Mouse (Mus musculus) heart, embryonic 13.5 days (tissue): ENCODE measurements at regions not wholly inside any gene's neighbourhood (a gene's known extent, or its start where the extent isn't known, plus 50 kb on each side); places are given as distances from the start of the nearest gene placed in this dataset.

Source experiments
- ATAC-seq: fragments of 200-750 bp; cut with Nextera tagmentation; 2 replicates; pipeline ENCODE4 v1.8.0; 2017; ENCODE audit warnings: moderate TSS enrichment; ENCODE audit not compliant: insufficient number of reproducible peaks, low FRiP score, low TSS enrichment; ENCODE audit errors: extremely low read depth
- H3K27ac ChIP-seq: fragments of 300-500 bp; sonication (generic); replicated peaks from 2 replicates; pipeline ENCODE4 v1.5.1; 2015; ENCODE audit warnings: moderate library complexity, mild to moderate bottlenecking, inconsistent platforms
- H3K27me3 ChIP-seq: fragments of 300-500 bp; sonication (generic); replicated peaks from 2 replicates; pipeline ENCODE4 v1.6.1; 2015; ENCODE audit warnings: mild to moderate bottlenecking, inconsistent platforms
- H3K36me3 ChIP-seq: fragments of 300-500 bp; sonication (generic); 2 replicates; pipeline ENCODE4 v1.6.1; 2015; ENCODE audit warnings: mild to moderate bottlenecking, inconsistent platforms
- H3K4me1 ChIP-seq: fragments of 300-500 bp; sonication (generic); 2 replicates; pipeline ENCODE4 v1.6.1; 2015; ENCODE audit warnings: inconsistent platforms
- H3K4me2 ChIP-seq: fragments of 300-500 bp; sonication (generic); 2 replicates; pipeline ENCODE4 v1.6.1; 2015; ENCODE audit warnings: inconsistent platforms, mild to moderate bottlenecking, moderate library complexity
- H3K4me3 ChIP-seq: fragments of 300-500 bp; sonication (generic); 2 replicates; pipeline ENCODE4 v1.5.1; 2015; ENCODE audit warnings: moderate library complexity, mild to moderate bottlenecking, inconsistent platforms
- H3K9ac ChIP-seq: fragments of 300-500 bp; sonication (generic); 2 replicates; pipeline ENCODE4 v1.6.1; 2015; ENCODE audit warnings: inconsistent platforms, mild to moderate bottlenecking, moderate library complexity
- H3K9me3 ChIP-seq: fragments of 300-500 bp; sonication (generic); 2 replicates; pipeline ENCODE4 v1.6.1; 2016; ENCODE audit warnings: inconsistent platforms
- WGBS: fragments of 180-500 bp; shearing (Covaris S2); methylation state at CpG from one replicate; pipeline ENCODE4 v1.1.7; 2015; ENCODE audit warnings: mixed read lengths; 5-methylcytosine and 5-hydroxymethylcytosine counted together

- Histone ChIP-seq H3K9ac (no peak overlapping the region), H3K27me3 (no peaks in the 10 kb centered on the region), H3K4me2 (peak overlapping the region; percentile 4; the same call in 1 of the 2 replicates), H3K36me3 (no peaks in the 10 kb centered on the region), H3K4me3 (no peak overlapping the region), H3K27ac (0 out of 2 replicates have a peak overlapping the region, but pooled peaks have one; percentile 20), H3K9me3 (no peaks in the 10 kb centered on the region), H3K4me1 (peaks cover 30% of the 10 kb centered on the region)
- 32% methylated on average over 9 of the region's 9 CpGs for WGBS
- no peak for ATAC-seq
Measured at GRCm38 (mm10) chr2:124718985-124719384, 348.9 kb upstream of the Slc24a5 start.

GRCm38 (mm10) chr2:124719820-124720478 lies 348.0 kb upstream of the Slc24a5 start:
- Histone ChIP-seq H3K4me3 (no peak overlapping the region), H3K4me1 (peaks cover 30% of the 10 kb centered on the region), H3K27ac (peak overlapping the region; percentile 20; the same call in 1 of the 2 replicates), H3K9me3 (no peaks in the 10 kb centered on the region), H3K4me2 (no peak overlapping the region), H3K9ac (no peak overlapping the region), H3K27me3 (0 out of 2 replicates have a peak, but pooled peaks cover 3% of the 10 kb centered on the region), H3K36me3 (no peaks in the 10 kb centered on the region)
- 59% methylated on average over 14 of the region's 14 CpGs for WGBS
- ATAC-seq = no peak

- 0 out of 2 replicates have a peak, but pooled peaks cover 3% of the 10 kb centered on the region for H3K27me3 ChIP-seq
- ATAC-seq = no peak
- no peak overlapping the region; the same call in 1 of the 2 replicates for H3K27ac ChIP-seq
- H3K36me3 ChIP-seq = no peaks in the 10 kb centered on the region
- H3K4me2 ChIP-seq = no peak overlapping the region
- peaks cover 30% of the 10 kb centered on the region for H3K4me1 ChIP-seq
- H3K9ac ChIP-seq = no peak overlapping the region
- no peaks in the 10 kb centered on the region for H3K9me3 ChIP-seq
- 71% methylated on average over 14 of the region's 14 CpGs for WGBS
- H3K4me3 ChIP-seq = no peak overlapping the region
Measured at GRCm38 (mm10) chr2:124720593-124721445, 347.1 kb upstream of the Slc24a5 start.

- no peak overlapping the region for H3K4me2 ChIP-seq
- H3K9ac ChIP-seq = no peak overlapping the region
- H3K4me3 ChIP-seq = no peak overlapping the region
- 0 out of 2 replicates have a peak, but pooled peaks cover 3% of the 10 kb centered on the region for H3K27me3 ChIP-seq
- 74% methylated on average over 4 of the region's 4 CpGs for WGBS
- H3K4me1 ChIP-seq = peaks cover 22% of the 10 kb centered on the region
- H3K36me3 ChIP-seq = no peaks in the 10 kb centered on the region
- no peak for ATAC-seq
- H3K27ac ChIP-seq = no peak overlapping the region
- H3K9me3 ChIP-seq = no peaks in the 10 kb centered on the region
Measured at GRCm38 (mm10) chr2:124724171-124724570, 343.8 kb upstream of the Slc24a5 start.

DNA sequence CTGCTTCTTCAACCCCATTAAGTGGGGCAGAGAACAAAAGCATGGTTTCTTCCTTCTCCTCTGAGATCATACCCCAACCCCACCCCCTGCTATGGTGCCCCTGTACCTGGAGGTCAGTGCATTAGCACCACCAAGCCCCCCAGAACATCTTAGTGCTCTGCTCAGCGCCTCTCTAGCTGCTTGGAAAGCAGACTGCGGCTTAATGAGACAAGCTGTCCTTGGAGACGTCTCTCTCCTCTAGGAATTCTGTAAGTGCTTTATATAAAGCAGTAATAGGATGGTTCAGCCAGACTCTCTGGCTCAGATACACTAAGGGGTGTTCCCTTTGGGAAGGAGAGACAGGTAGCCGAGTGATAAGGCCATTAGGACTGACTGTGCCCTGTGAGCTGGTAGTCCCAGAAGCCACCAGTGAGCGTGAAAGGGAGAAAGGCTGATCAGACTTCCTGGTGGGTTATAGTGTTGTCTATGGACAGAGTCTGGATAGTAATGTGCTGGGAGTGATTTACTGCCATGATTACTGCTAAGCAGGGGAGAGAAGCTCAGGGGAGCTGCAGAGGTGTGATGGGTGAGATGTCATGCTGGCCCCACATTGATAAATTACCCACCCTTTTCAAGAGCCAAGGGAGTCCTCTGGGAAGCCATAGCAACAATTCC lies 343.0 kb upstream of the Slc24a5 start:
- H3K36me3 ChIP-seq = no peaks in the 10 kb centered on the region
- 53% methylated on average over 5 of the region's 5 CpGs for WGBS
- no peak overlapping the region for H3K27ac ChIP-seq
- H3K4me1 ChIP-seq = peaks cover 14% of the 10 kb centered on the region
- H3K4me3 ChIP-seq = no peak overlapping the region
- no peak for ATAC-seq
- no peaks in the 10 kb centered on the region for H3K9me3 ChIP-seq
- H3K4me2 ChIP-seq = no peak overlapping the region
- H3K27me3 ChIP-seq = 0 out of 2 replicates have a peak, but pooled peaks cover 3% of the 10 kb centered on the region
- H3K9ac ChIP-seq = no peak overlapping the region

DNA sequence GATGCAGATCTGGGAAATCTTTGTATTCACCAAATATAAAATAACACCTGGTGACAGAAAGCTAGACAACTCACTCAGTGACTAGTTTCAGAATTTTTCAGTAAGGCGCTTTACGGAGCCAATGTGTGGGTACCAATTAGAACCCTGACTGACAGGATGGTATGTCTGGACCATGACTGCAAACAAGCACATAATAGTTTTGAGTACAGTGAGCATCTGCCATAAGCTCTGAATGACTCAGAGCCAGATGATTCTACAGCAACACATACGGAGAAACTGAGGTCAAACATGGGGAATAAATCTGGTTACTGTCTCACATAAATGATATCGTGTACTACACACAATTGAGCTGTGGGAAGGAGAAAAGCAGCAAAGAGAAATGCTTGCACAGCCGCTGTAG lies 339.9 kb upstream of the Slc24a5 start:
- Histone ChIP-seq H3K4me3 (no peak overlapping the region), H3K4me2 (no peak overlapping the region), H3K4me1 (no peaks in the 10 kb centered on the region), H3K27me3 (0 out of 2 replicates have a peak, but pooled peaks cover 3% of the 10 kb centered on the region), H3K9me3 (no peaks in the 10 kb centered on the region), H3K27ac (no peak overlapping the region), H3K36me3 (no peaks in the 10 kb centered on the region), H3K9ac (no peak overlapping the region)
- ATAC-seq = no peak
- WGBS = 82% methylated on average over 5 of the region's 5 CpGs

DNA sequence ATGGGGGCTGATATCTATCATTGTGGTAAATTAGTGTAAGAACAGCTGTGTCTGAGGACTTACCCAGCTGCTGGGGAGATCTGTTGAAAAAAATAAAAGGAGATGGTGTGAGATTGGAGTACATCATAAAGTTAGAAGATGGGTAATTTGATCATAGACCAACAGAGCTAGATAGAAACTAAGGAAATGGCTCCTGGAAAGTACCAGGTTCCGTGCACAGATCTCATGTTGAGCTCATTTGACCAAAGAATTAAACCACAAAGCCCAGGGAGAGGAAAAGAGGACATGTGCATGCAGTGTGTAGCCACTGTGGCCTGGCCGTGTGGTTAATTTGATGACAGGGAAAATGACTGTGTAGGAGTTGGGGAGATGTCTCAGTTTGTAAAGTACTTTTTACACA lies 335.3 kb upstream of the Slc24a5 start:
- Histone ChIP-seq H3K27ac (no peak overlapping the region), H3K27me3 (no peaks in the 10 kb centered on the region), H3K9ac (no peak overlapping the region), H3K4me2 (no peak overlapping the region), H3K4me3 (no peak overlapping the region), H3K36me3 (no peaks in the 10 kb centered on the region), H3K4me1 (no peaks in the 10 kb centered on the region), H3K9me3 (peaks cover 7% of the 10 kb centered on the region; the same call in 1 of the 2 replicates)
- no peak for ATAC-seq
- 73% methylated on average over 2 of the region's 2 CpGs for WGBS

DNA sequence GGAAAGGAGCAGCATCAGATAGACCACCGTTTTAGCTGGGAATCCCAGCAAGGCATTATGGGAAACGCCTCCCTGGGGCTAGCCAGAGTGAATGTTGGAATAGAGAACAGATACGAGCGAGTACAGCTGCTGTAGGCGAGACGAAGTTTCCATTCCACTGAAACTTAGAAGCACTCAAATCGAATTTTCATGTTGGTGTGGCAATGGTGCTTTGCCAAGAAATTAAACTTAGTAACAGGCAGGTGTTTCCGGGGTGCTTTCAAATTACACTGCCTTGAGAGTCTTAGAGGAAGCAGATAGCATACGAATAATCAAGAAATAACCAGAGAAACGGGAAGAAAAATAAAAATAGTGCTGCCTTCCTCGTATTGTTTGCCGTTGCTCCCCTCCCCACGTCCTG lies 327.1 kb upstream of the Slc24a5 start:
- Histone ChIP-seq H3K36me3 (no peaks in the 10 kb centered on the region), H3K27me3 (no peaks in the 10 kb centered on the region), H3K27ac (peak overlapping the region; percentile 73), H3K9ac (no peak overlapping the region), H3K4me1 (peaks cover 21% of the 10 kb centered on the region), H3K4me2 (no peak overlapping the region), H3K9me3 (no peaks in the 10 kb centered on the region), H3K4me3 (no peak overlapping the region)
- 52% methylated on average over 13 of the region's 13 CpGs for WGBS
- ATAC-seq = no peak

GRCm38 (mm10) chr2:124742964-124743363 lies 325.0 kb upstream of the Slc24a5 start:
- no peak for ATAC-seq

DNA sequence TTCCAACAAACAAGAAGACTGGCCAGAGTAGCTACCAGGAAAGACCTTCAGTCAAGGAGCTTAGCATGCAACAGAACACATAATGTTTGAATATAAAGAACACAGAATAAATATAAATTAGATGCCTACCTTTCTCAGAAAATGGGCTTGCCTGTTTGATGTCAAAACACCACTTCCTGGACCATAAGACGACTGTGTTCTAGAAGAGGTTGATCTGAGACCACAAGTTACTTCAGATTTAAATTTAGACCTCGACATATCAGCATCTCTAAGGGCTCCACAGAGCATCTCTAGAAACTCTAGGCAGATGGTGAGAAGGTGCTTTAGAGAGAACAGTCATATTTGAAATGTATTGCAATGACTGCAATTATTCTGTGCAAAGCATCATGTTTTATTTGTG lies 322.9 kb upstream of the Slc24a5 start:
- Histone ChIP-seq H3K36me3 (no peaks in the 10 kb centered on the region), H3K9me3 (no peaks in the 10 kb centered on the region), H3K27me3 (no peaks in the 10 kb centered on the region), H3K4me2 (no peak overlapping the region), H3K9ac (no peak overlapping the region), H3K4me1 (peaks cover 31% of the 10 kb centered on the region), H3K27ac (no peak overlapping the region), H3K4me3 (no peak overlapping the region)
- WGBS = 66% methylated on average over 2 of the region's 2 CpGs
- no peak for ATAC-seq

More at GRCm38 (mm10) chr2:124742964-124743363, 325.0 kb upstream of the Slc24a5 start:
- no peaks in the 10 kb centered on the region for H3K9me3 ChIP-seq
- no peak overlapping the region for H3K4me3 ChIP-seq
- 56% methylated on average over 2 of the region's 2 CpGs for WGBS
- no peak overlapping the region for H3K4me2 ChIP-seq
- H3K4me1 ChIP-seq = peaks cover 32% of the 10 kb centered on the region
- peak overlapping the region; percentile 51; the same call in 1 of the 2 replicates for H3K27ac ChIP-seq
- H3K27me3 ChIP-seq = no peaks in the 10 kb centered on the region
- H3K9ac ChIP-seq = no peak overlapping the region
- no peaks in the 10 kb centered on the region for H3K36me3 ChIP-seq

DNA sequence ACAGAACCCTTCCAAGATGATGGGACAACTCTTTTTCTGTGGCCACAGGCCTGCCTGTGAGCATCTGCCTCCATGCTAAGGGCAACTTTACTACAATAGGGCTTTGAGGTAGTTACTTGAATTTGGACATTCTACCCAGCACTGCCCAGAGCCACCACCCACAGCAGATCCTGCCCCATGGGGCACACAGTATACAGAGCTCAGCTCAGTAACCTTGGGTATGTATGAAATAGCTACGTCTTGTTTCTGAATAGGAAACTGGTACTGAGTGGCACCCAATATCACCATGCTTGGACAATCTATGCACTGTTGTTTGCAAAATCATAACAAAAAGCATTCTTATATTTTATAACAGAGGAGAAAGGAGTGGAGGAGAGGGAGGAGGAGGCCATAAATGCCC lies 320.8 kb upstream of the Slc24a5 start:
- H3K4me2 ChIP-seq = no peak overlapping the region
- H3K27ac ChIP-seq = peak overlapping the region; percentile 45; the same call in 1 of the 2 replicates
- H3K9me3 ChIP-seq = no peaks in the 10 kb centered on the region
- no peak overlapping the region for H3K9ac ChIP-seq
- no peak for ATAC-seq
- no peaks in the 10 kb centered on the region for H3K36me3 ChIP-seq
- WGBS = 73% methylated on average over 1 of the region's 1 CpGs
- H3K4me1 ChIP-seq = peaks cover 25% of the 10 kb centered on the region
- H3K27me3 ChIP-seq = no peaks in the 10 kb centered on the region
- no peak overlapping the region for H3K4me3 ChIP-seq
